Mouse (Mus musculus): Measurements from ENCODE around the gene Gzme. TPM values are rescaled to one million over a fixed set of nuclear protein-coding genes. Genes with fewer than 3 reads are reported as not detected.

Gzme gene
- polyA plus RNA-seq, 1 experiment = not detected

GRCm38 (mm10) chr14:56105447-56106180, 14.8 kb downstream of the Gzme start:
- no peaks in the 10 kb centered on the region for H3K4me1 ChIP-seq (ENCODE audit: control insufficient read depth, insufficient read depth, low read length)
- H3K27ac ChIP-seq (ENCODE audit: insufficient read depth, low read length) = no peak overlapping the region
- TF ChIP-seq POLR2A (IDR thresholded peaks at IDR 0.05; ENCODE audit: extremely low read depth, insufficient read depth, low read length) = no peak
- TF ChIP-seq CTCF (IDR thresholded peaks at IDR 0.05; ENCODE audit: extremely low read depth, insufficient read depth, low read length) = no peak
- no peak overlapping the region for H3K4me3 ChIP-seq (ENCODE audit: insufficient read depth, low read length)

DNA sequence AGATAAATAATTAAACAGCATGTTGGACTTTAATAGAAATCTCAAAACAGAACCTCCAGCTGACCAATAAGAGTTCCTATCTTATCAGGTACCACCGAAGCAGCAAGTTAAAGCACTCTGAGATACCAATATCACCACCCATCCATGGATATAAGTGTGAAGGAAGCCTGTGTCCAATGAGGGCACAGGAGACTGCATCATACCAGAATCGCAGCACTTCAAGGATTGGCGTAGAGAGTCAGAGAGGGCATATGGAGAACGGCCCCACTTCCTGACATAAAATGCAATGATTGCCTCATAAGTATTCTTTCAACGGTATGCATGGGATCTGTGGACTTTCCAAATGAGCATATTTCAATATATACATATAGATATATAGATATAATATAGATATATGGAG, 15.4 kb downstream of the Gzme start:
- TF ChIP-seq POLR2A (IDR thresholded peaks at IDR 0.05; ENCODE audit: extremely low read depth, insufficient read depth, low read length) (no peak), CTCF (IDR thresholded peaks at IDR 0.05; ENCODE audit: extremely low read depth, insufficient read depth, low read length) (no peak)
- no peak overlapping the region for H3K27ac ChIP-seq (ENCODE audit: insufficient read depth, low read length)

GRCm38 (mm10) chr14:56103452-56103851, 17.0 kb downstream of the Gzme start:
- no peaks in the 10 kb centered on the region for H3K4me1 ChIP-seq (ENCODE audit: control insufficient read depth, insufficient read depth, low read length)
- no peak for TF ChIP-seq CTCF (IDR thresholded peaks at IDR 0.05; ENCODE audit: extremely low read depth, insufficient read depth, low read length)
- no peak for TF ChIP-seq POLR2A (IDR thresholded peaks at IDR 0.05; ENCODE audit: extremely low read depth, insufficient read depth, low read length)
- H3K4me3 ChIP-seq (ENCODE audit: insufficient read depth, low read length) = no peak overlapping the region
- H3K27ac ChIP-seq (ENCODE audit: insufficient read depth, low read length) = no peak overlapping the region

More for the DNA sequence above, 15.4 kb downstream of the Gzme start:
- Histone ChIP-seq H3K4me3 (ENCODE audit: insufficient read depth, low read length) (no peak overlapping the region), H3K4me1 (ENCODE audit: control insufficient read depth, insufficient read depth, low read length) (no peaks in the 10 kb centered on the region)

DNA sequence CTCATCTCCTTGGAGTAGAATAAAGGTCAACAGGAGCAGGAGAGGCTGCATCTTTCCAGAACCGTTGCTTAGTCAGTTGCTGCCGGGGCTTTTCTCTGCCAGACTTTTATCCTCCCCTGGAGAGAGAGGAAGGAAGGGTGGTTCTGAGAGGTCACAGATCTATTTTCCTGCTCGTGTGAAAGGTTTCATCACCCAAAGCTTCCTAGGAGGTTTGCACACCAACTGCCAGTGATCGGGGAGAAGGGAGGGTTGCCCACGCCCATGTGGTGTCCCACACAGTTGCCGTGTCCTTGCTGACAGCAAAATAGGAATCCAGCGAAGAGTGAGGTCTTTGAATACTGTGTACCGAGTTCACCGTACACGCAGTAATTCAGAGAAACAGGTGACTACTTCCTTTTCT, 18.0 kb downstream of the Gzme start, which contains the start of gene Ctsg:
Gene Ctsg (minus strand): TSS at position 189 of the 400 bp plus-strand sequence.
- Histone ChIP-seq H3K4me3 (ENCODE audit: insufficient read depth, low read length) (no peak within 1 kb of the TSS), H3K27ac (ENCODE audit: insufficient read depth, low read length) (no peak within 1 kb of the TSS), H3K4me1 (ENCODE audit: control insufficient read depth, insufficient read depth, low read length) (no peaks in the 10 kb centered on the region)
- TF ChIP-seq CTCF (IDR thresholded peaks at IDR 0.05; ENCODE audit: extremely low read depth, insufficient read depth, low read length) (no peak), POLR2A (IDR thresholded peaks at IDR 0.05; ENCODE audit: extremely low read depth, insufficient read depth, low read length) (no peak)

DNA sequence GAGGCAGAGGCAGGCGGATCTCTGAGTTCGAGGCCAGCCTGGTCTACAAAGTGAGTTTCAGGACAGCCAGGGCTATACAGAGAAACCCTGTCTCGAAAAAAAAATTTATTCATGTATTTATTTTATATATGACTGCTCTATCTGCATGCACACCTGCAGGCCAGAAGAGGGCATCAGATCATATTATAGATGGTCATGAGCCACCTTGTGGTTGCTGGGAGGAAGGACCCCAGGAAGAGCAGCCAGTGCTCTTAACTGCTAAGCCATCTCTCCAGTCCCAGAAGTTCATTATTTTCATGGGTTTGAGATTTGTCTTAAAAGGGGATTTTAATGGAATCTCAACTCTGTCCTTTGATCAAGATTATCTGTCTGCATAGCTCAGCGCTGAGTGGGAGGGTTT, 21.5 kb downstream of the Gzme start:
- H3K27ac ChIP-seq (ENCODE audit: insufficient read depth, low read length) = no peak overlapping the region
- H3K4me1 ChIP-seq (ENCODE audit: control insufficient read depth, insufficient read depth, low read length) = no peaks in the 10 kb centered on the region
- H3K4me3 ChIP-seq (ENCODE audit: insufficient read depth, low read length) = no peak overlapping the region
- TF ChIP-seq CTCF (IDR thresholded peaks at IDR 0.05; ENCODE audit: extremely low read depth, insufficient read depth, low read length) (peak; percentile 18; the same call in 1 of the 2 replicates), POLR2A (IDR thresholded peaks at IDR 0.05; ENCODE audit: extremely low read depth, insufficient read depth, low read length) (no peak)

GRCm38 (mm10) chr14:56097597-56097996, 22.8 kb downstream of the Gzme start:
- Histone ChIP-seq H3K4me1 (ENCODE audit: control insufficient read depth, insufficient read depth, low read length) (no peaks in the 10 kb centered on the region), H3K4me3 (ENCODE audit: insufficient read depth, low read length) (no peak overlapping the region), H3K27ac (ENCODE audit: insufficient read depth, low read length) (no peak overlapping the region)
- TF ChIP-seq POLR2A (IDR thresholded peaks at IDR 0.05; ENCODE audit: extremely low read depth, insufficient read depth, low read length) = no peak
- TF ChIP-seq CTCF (IDR thresholded peaks at IDR 0.05; ENCODE audit: extremely low read depth, insufficient read depth, low read length) = no peak

GRCm38 (mm10) chr14:56093353-56093752, 27.1 kb downstream of the Gzme start:
- no peak for TF ChIP-seq POLR2A (IDR thresholded peaks at IDR 0.05; ENCODE audit: extremely low read depth, insufficient read depth, low read length)
- no peak for TF ChIP-seq CTCF (IDR thresholded peaks at IDR 0.05; ENCODE audit: extremely low read depth, insufficient read depth, low read length)
- Histone ChIP-seq H3K4me1 (ENCODE audit: control insufficient read depth, insufficient read depth, low read length) (no peaks in the 10 kb centered on the region), H3K4me3 (ENCODE audit: insufficient read depth, low read length) (no peak overlapping the region), H3K27ac (ENCODE audit: insufficient read depth, low read length) (no peak overlapping the region)

- H3K4me1 ChIP-seq (ENCODE audit: control insufficient read depth, insufficient read depth, low read length) = no peaks in the 10 kb centered on the region
- TF ChIP-seq CTCF (IDR thresholded peaks at IDR 0.05; ENCODE audit: extremely low read depth, insufficient read depth, low read length) = no peak
- TF ChIP-seq POLR2A (IDR thresholded peaks at IDR 0.05; ENCODE audit: extremely low read depth, insufficient read depth, low read length) = no peak
- H3K27ac ChIP-seq (ENCODE audit: insufficient read depth, low read length) = no peak overlapping the region
- no peak overlapping the region for H3K4me3 ChIP-seq (ENCODE audit: insufficient read depth, low read length)
Measured at GRCm38 (mm10) chr14:56086711-56087110, 33.7 kb downstream of the Gzme start.

GRCm38 (mm10) chr14:56085167-56085566, 35.3 kb downstream of the Gzme start, which contains the start of gene Mcpt8:
Mcpt8 (minus strand) TSS chr14:56085273.
- TF ChIP-seq POLR2A (IDR thresholded peaks at IDR 0.05; ENCODE audit: extremely low read depth, insufficient read depth, low read length) (no peak), CTCF (IDR thresholded peaks at IDR 0.05; ENCODE audit: extremely low read depth, insufficient read depth, low read length) (no peak)
- no peak within 1 kb of the TSS for H3K27ac ChIP-seq (ENCODE audit: insufficient read depth, low read length)
- no peaks in the 10 kb centered on the region for H3K4me1 ChIP-seq (ENCODE audit: control insufficient read depth, insufficient read depth, low read length)
- no peak within 1 kb of the TSS for H3K4me3 ChIP-seq (ENCODE audit: insufficient read depth, low read length)

- Histone ChIP-seq H3K4me1 (ENCODE audit: control insufficient read depth, insufficient read depth, low read length) (no peaks in the 10 kb centered on the region), H3K27ac (ENCODE audit: insufficient read depth, low read length) (no peak overlapping the region), H3K4me3 (ENCODE audit: insufficient read depth, low read length) (no peak overlapping the region)
- no peak for TF ChIP-seq CTCF (IDR thresholded peaks at IDR 0.05; ENCODE audit: extremely low read depth, insufficient read depth, low read length)
- TF ChIP-seq POLR2A (IDR thresholded peaks at IDR 0.05; ENCODE audit: extremely low read depth, insufficient read depth, low read length) = no peak
Measured at GRCm38 (mm10) chr14:56082016-56082415, 38.4 kb downstream of the Gzme start.

Other genes starting within 250 kb of the Gzme start
- 0.42 and 0.68 TPM in 2 replicates for gene Cbln3, start 236.2 kb downstream of the Gzme start, polyA plus RNA-seq (2012; rRNA removed)
- 11.4 TPM in 2 replicates for gene Khnyn, start 235.7 kb downstream of the Gzme start, polyA plus RNA-seq (2012; rRNA removed)
- gene Sdr39u1, start 220.3 kb downstream of the Gzme start, polyA plus RNA-seq (2012; rRNA removed) = 147 and 150 TPM in 2 replicates
- 0.13 and 0.25 TPM in 2 replicates for gene Cma1, start 175.9 kb downstream of the Gzme start, polyA plus RNA-seq (2012; rRNA removed)
- gene Cma2, start 169.6 kb downstream of the Gzme start, polyA plus RNA-seq (2012; rRNA removed) = not detected in 2 replicates
- gene Mcpt1, start 102.7 kb downstream of the Gzme start, polyA plus RNA-seq (2012; rRNA removed) = not detected in 2 replicates
- not detected in 2 replicates for gene Mcpt9, start 90.1 kb downstream of the Gzme start, polyA plus RNA-seq (2012; rRNA removed)
- gene Mcpt2, start 78.6 kb downstream of the Gzme start, polyA plus RNA-seq (2012; rRNA removed) = not detected in 2 replicates
- 0.47 TPM in 1 of 2 replicates, not detected in the other for gene Mcpt4, start 58.3 kb downstream of the Gzme start, polyA plus RNA-seq (2012; rRNA removed)
- gene Mcpt8, start 35.4 kb downstream of the Gzme start, polyA plus RNA-seq (2012; rRNA removed) = not detected in 2 replicates
- gene Ctsg, start 18.1 kb downstream of the Gzme start, polyA plus RNA-seq (2012; rRNA removed) = not detected in 2 replicates
- gene Gzmd, start 12.0 kb upstream of the Gzme start, polyA plus RNA-seq (2012; rRNA removed) = not detected in 2 replicates
- gene Gzmg, start 39.0 kb upstream of the Gzme start, polyA plus RNA-seq (2012; rRNA removed) = not detected in 2 replicates
- gene Gzmn, start 54.0 kb upstream of the Gzme start, polyA plus RNA-seq (2012; rRNA removed) = not detected in 2 replicates
- not detected in 2 replicates for gene Gzmf, start 90.8 kb upstream of the Gzme start, polyA plus RNA-seq (2012; rRNA removed)
- not detected in 2 replicates for gene Gzmc, start 114.0 kb upstream of the Gzme start, polyA plus RNA-seq (2012; rRNA removed)
- 0.13 TPM in 1 of 2 replicates, not detected in the other for gene Gzmb, start 141.6 kb upstream of the Gzme start, polyA plus RNA-seq (2012; rRNA removed)
- 0.08 and 0.13 TPM in 2 replicates for gene Atp12a, start 244.4 kb upstream of the Gzme start, polyA plus RNA-seq (2012; rRNA removed)

All from cortical plate, adult 2 months (tissue).